Mouse (Mus musculus): ENCODE results near the gene Ewsr1. TPM values are rescaled to one million over a fixed set of nuclear protein-coding genes. Genes with fewer than 3 reads are reported as not detected.

Gene Ewsr1
- polyA plus RNA-seq, 1 experiment from 2014 or later, result 884 TPM

GRCm38 (mm10) chr11:5130111-5130665 lies 31.1 kb upstream of the Ewsr1 start:
- ATAC-seq (ENCODE audit: low FRiP score, low TSS enrichment), result peak; percentile 70
- 0 out of 2 replicates have a peak, but pooled peaks cover 9% of the 10 kb centered on the region for H3K36me3 ChIP-seq (ENCODE audit: insufficient read depth, low read length)
- no peaks in the 10 kb centered on the region for H3K27me3 ChIP-seq (ENCODE audit: insufficient read depth, low read length)
- H3K27ac ChIP-seq (ENCODE audit: low read length), result peak overlapping the region; percentile 84
- WGBS, result 47% methylated on average over 4 of the region's 4 CpGs
- H3K9ac ChIP-seq (replicated peaks; ENCODE audit: low read length), result no peak overlapping the region
- no peak overlapping the region for H3K4me2 ChIP-seq (replicated peaks; ENCODE audit: low read depth, low read length)
- peaks cover 26% of the 10 kb centered on the region for H3K4me1 ChIP-seq (ENCODE audit: insufficient read depth, low read length)
- H3K9me3 ChIP-seq (ENCODE audit: low read length), result no peaks in the 10 kb centered on the region
- no peak overlapping the region for H3K4me3 ChIP-seq (ENCODE audit: low read length)

- H3K4me3 ChIP-seq (ENCODE audit: low read length), result no peak overlapping the region
- WGBS, result 16% methylated on average over 5 of the region's 5 CpGs
- peak overlapping the region; percentile 84 for H3K27ac ChIP-seq (ENCODE audit: low read length)
- H3K27me3 ChIP-seq (ENCODE audit: insufficient read depth, low read length), result no peaks in the 10 kb centered on the region
- no peaks in the 10 kb centered on the region for H3K9me3 ChIP-seq (ENCODE audit: low read length)
- peaks cover 26% of the 10 kb centered on the region for H3K4me1 ChIP-seq (ENCODE audit: insufficient read depth, low read length)
- no peak overlapping the region for H3K4me2 ChIP-seq (replicated peaks; ENCODE audit: low read depth, low read length)
- ATAC-seq (ENCODE audit: low FRiP score, low TSS enrichment), result peak; percentile 88
- H3K36me3 ChIP-seq (ENCODE audit: insufficient read depth, low read length), result peaks cover 9% of the 10 kb centered on the region; the same call in 1 of the 2 replicates
- 0 out of 2 replicates have a peak overlapping the region, but pooled peaks have one; percentile 25 for H3K9ac ChIP-seq (replicated peaks; ENCODE audit: low read length)
These were observed 30.0 kb upstream of the Ewsr1 start for GRCm38 (mm10) chr11:5129035-5129480.

GRCm38 (mm10) chr11:5125713-5126112 lies 26.6 kb upstream of the Ewsr1 start:
- H3K36me3 ChIP-seq (ENCODE audit: insufficient read depth, low read length), result peaks cover 13% of the 10 kb centered on the region; the same call in 1 of the 2 replicates
- H3K4me1 ChIP-seq (ENCODE audit: insufficient read depth, low read length), result peaks cover 26% of the 10 kb centered on the region
- no peak overlapping the region for H3K9ac ChIP-seq (replicated peaks; ENCODE audit: low read length)
- ATAC-seq (ENCODE audit: low FRiP score, low TSS enrichment), result no peak
- 85% methylated on average over 4 of the region's 4 CpGs for WGBS
- no peak overlapping the region for H3K27ac ChIP-seq (ENCODE audit: low read length)
- H3K9me3 ChIP-seq (ENCODE audit: low read length), result no peaks in the 10 kb centered on the region
- no peaks in the 10 kb centered on the region for H3K27me3 ChIP-seq (ENCODE audit: insufficient read depth, low read length)
- no peak overlapping the region for H3K4me3 ChIP-seq (ENCODE audit: low read length)
- no peak overlapping the region for H3K4me2 ChIP-seq (replicated peaks; ENCODE audit: low read depth, low read length)

- Histone ChIP-seq H3K36me3 (ENCODE audit: insufficient read depth, low read length) (no peaks in the 10 kb centered on the region), H3K9ac (replicated peaks; ENCODE audit: low read length) (no peak overlapping the region), H3K27me3 (ENCODE audit: insufficient read depth, low read length) (no peaks in the 10 kb centered on the region), H3K4me2 (replicated peaks; ENCODE audit: low read depth, low read length) (no peak overlapping the region), H3K4me1 (ENCODE audit: insufficient read depth, low read length) (no peaks in the 10 kb centered on the region), H3K9me3 (ENCODE audit: low read length) (no peaks in the 10 kb centered on the region), H3K4me3 (ENCODE audit: low read length) (no peak overlapping the region), H3K27ac (ENCODE audit: low read length) (no peak overlapping the region)
- peak; percentile 73 for ATAC-seq (ENCODE audit: low FRiP score, low TSS enrichment)
- 27% methylated on average over 13 of the region's 13 CpGs for WGBS
These were observed 16.0 kb upstream of the Ewsr1 start for GRCm38 (mm10) chr11:5114931-5115581.

- WGBS, result 82% methylated on average over 7 of the region's 7 CpGs
- no peak for ATAC-seq (ENCODE audit: low FRiP score, low TSS enrichment)
- Histone ChIP-seq H3K9ac (replicated peaks; ENCODE audit: low read length) (no peak overlapping the region), H3K4me3 (ENCODE audit: low read length) (no peak overlapping the region), H3K27me3 (ENCODE audit: insufficient read depth, low read length) (no peaks in the 10 kb centered on the region), H3K27ac (ENCODE audit: low read length) (no peak overlapping the region), H3K4me2 (replicated peaks; ENCODE audit: low read depth, low read length) (no peak overlapping the region), H3K9me3 (ENCODE audit: low read length) (no peaks in the 10 kb centered on the region), H3K4me1 (ENCODE audit: insufficient read depth, low read length) (no peaks in the 10 kb centered on the region), H3K36me3 (ENCODE audit: insufficient read depth, low read length) (no peaks in the 10 kb centered on the region)
These were observed 14.6 kb upstream of the Ewsr1 start for GRCm38 (mm10) chr11:5113645-5114044.

GRCm38 (mm10) chr11:5109441-5109840 lies 10.4 kb upstream of the Ewsr1 start:
- no peak overlapping the region for H3K27ac ChIP-seq (ENCODE audit: low read length)
- no peak overlapping the region for H3K4me3 ChIP-seq (ENCODE audit: low read length)
- WGBS, result 79% methylated on average over 8 of the region's 8 CpGs
- no peaks in the 10 kb centered on the region for H3K27me3 ChIP-seq (ENCODE audit: insufficient read depth, low read length)
- no peak for ATAC-seq (ENCODE audit: low FRiP score, low TSS enrichment)
- H3K36me3 ChIP-seq (ENCODE audit: insufficient read depth, low read length), result peaks cover 12% of the 10 kb centered on the region; the same call in 1 of the 2 replicates
- H3K9ac ChIP-seq (replicated peaks; ENCODE audit: low read length), result no peak overlapping the region
- no peaks in the 10 kb centered on the region for H3K9me3 ChIP-seq (ENCODE audit: low read length)
- H3K4me2 ChIP-seq (replicated peaks; ENCODE audit: low read depth, low read length), result no peak overlapping the region
- H3K4me1 ChIP-seq (ENCODE audit: insufficient read depth, low read length), result no peaks in the 10 kb centered on the region

GRCm38 (mm10) chr11:5103986-5104509 lies 5.0 kb upstream of the Ewsr1 start:
- Histone ChIP-seq H3K27me3 (ENCODE audit: insufficient read depth, low read length) (no peaks in the 10 kb centered on the region), H3K4me3 (ENCODE audit: low read length) (no peak overlapping the region), H3K9me3 (ENCODE audit: low read length) (no peaks in the 10 kb centered on the region), H3K4me2 (replicated peaks; ENCODE audit: low read depth, low read length) (no peak overlapping the region), H3K4me1 (ENCODE audit: insufficient read depth, low read length) (peaks cover 17% of the 10 kb centered on the region), H3K9ac (replicated peaks; ENCODE audit: low read length) (0 out of 2 replicates have a peak overlapping the region, but pooled peaks have one; percentile 6), H3K27ac (ENCODE audit: low read length) (no peak overlapping the region), H3K36me3 (ENCODE audit: insufficient read depth, low read length) (peaks cover 20% of the 10 kb centered on the region; the same call in 1 of the 2 replicates)
- ATAC-seq (ENCODE audit: low FRiP score, low TSS enrichment), result no peak
- WGBS, result 93% methylated on average over 4 of the region's 4 CpGs

GRCm38 (mm10) chr11:5102384-5102783 lies 3.3 kb upstream of the Ewsr1 start:
- no peak overlapping the region for H3K27ac ChIP-seq (ENCODE audit: low read length)
- no peak overlapping the region for H3K4me2 ChIP-seq (replicated peaks; ENCODE audit: low read depth, low read length)
- no peak overlapping the region for H3K9ac ChIP-seq (replicated peaks; ENCODE audit: low read length)
- H3K4me1 ChIP-seq (ENCODE audit: insufficient read depth, low read length), result peaks cover 18% of the 10 kb centered on the region
- no peak overlapping the region for H3K4me3 ChIP-seq (ENCODE audit: low read length)
- no peaks in the 10 kb centered on the region for H3K9me3 ChIP-seq (ENCODE audit: low read length)
- 85% methylated on average over 7 of the region's 7 CpGs for WGBS
- no peaks in the 10 kb centered on the region for H3K27me3 ChIP-seq (ENCODE audit: insufficient read depth, low read length)
- ATAC-seq (ENCODE audit: low FRiP score, low TSS enrichment), result no peak
- peaks cover 20% of the 10 kb centered on the region; the same call in 1 of the 2 replicates for H3K36me3 ChIP-seq (ENCODE audit: insufficient read depth, low read length)

GRCm38 (mm10) chr11:5101641-5102040 lies 2.6 kb upstream of the Ewsr1 start:
- WGBS, result 70% methylated on average over 6 of the region's 6 CpGs
- H3K4me3 ChIP-seq (ENCODE audit: low read length), result no peak overlapping the region
- no peak for ATAC-seq (ENCODE audit: low FRiP score, low TSS enrichment)
- no peaks in the 10 kb centered on the region for H3K27me3 ChIP-seq (ENCODE audit: insufficient read depth, low read length)
- H3K9me3 ChIP-seq (ENCODE audit: low read length), result no peaks in the 10 kb centered on the region
- H3K4me2 ChIP-seq (replicated peaks; ENCODE audit: low read depth, low read length), result no peak overlapping the region
- peaks cover 20% of the 10 kb centered on the region; the same call in 1 of the 2 replicates for H3K36me3 ChIP-seq (ENCODE audit: insufficient read depth, low read length)
- H3K4me1 ChIP-seq (ENCODE audit: insufficient read depth, low read length), result peaks cover 26% of the 10 kb centered on the region
- H3K9ac ChIP-seq (replicated peaks; ENCODE audit: low read length), result no peak overlapping the region
- H3K27ac ChIP-seq (ENCODE audit: low read length), result peak overlapping the region; percentile 99; the same call in 1 of the 2 replicates

GRCm38 (mm10) chr11:5100801-5101200 lies 1.7 kb upstream of the Ewsr1 start:
- H3K27ac ChIP-seq (ENCODE audit: low read length), result peak overlapping the region; percentile 99
- H3K9me3 ChIP-seq (ENCODE audit: low read length), result no peaks in the 10 kb centered on the region
- peak overlapping the region; percentile 88 for H3K4me2 ChIP-seq (replicated peaks; ENCODE audit: low read depth, low read length)
- peaks cover 16% of the 10 kb centered on the region; the same call in 1 of the 2 replicates for H3K36me3 ChIP-seq (ENCODE audit: insufficient read depth, low read length)
- peak overlapping the region; percentile 100; the same call in 1 of the 2 replicates for H3K9ac ChIP-seq (replicated peaks; ENCODE audit: low read length)
- peaks cover 33% of the 10 kb centered on the region for H3K4me1 ChIP-seq (ENCODE audit: insufficient read depth, low read length)
- no peak for ATAC-seq (ENCODE audit: low FRiP score, low TSS enrichment)
- H3K27me3 ChIP-seq (ENCODE audit: insufficient read depth, low read length), result no peaks in the 10 kb centered on the region
- H3K4me3 ChIP-seq (ENCODE audit: low read length), result peak overlapping the region; percentile 100
- 32% methylated on average over 5 of the region's 5 CpGs for WGBS
